ENCODE assay signal across 29 mouse cellular contexts in genomic region chr17:73361054-73361453, GRCm38 (mm10). TPM values are rescaled to one million over a fixed set of nuclear protein-coding genes. Genes with fewer than 3 reads are reported as not detected.
DNase-seq lines count a peak whose midpoint lies in the region; ATAC-seq and TF ChIP-seq lines count a peak whose summit lies in the region.
"Had no signal": no experiment of that assay in that cellular context is flagged by ENCODE, and none has a peak within 500 bp of the region (broad histone marks: within the 10 kb centered on the region; RNA-seq: fewer than 3 reads in every experiment).

No protein-coding gene starts in this region.

- 75% methylated on average over 5 of the region's 5 CpGs for WGBS in liver, adult 2 months
- 78% methylated on average over 5 of the region's 5 CpGs for WGBS in liver, embryonic 11.5 days
- 37% methylated on average over 5 of the region's 5 CpGs for WGBS in bone marrow, adult 2 months
- 72% methylated on average over 5 of the region's 5 CpGs for WGBS in lung, postnatal 0 days

- ATAC-seq in liver, embryonic 11.5 days (replicated peaks; ENCODE audit: low FRiP score), result no peak
- ATAC-seq in neutrophil, adult 5-6 weeks (ENCODE audit: extremely low read depth, insufficient number of reproducible peaks, low FRiP score, poor library complexity, severe bottlenecking), result peak; percentile 53; the same call in 1 of the 2 replicates
- ATAC-seq in lung, postnatal 0 days, result no peak
- ATAC-seq: forebrain, embryonic 13.5 days; intestine, postnatal 0 days; midbrain, embryonic 15.5 days had no signal

- H3K27me3 ChIP-seq in liver, adult 2 months (ENCODE audit: control insufficient read depth, insufficient read depth, low read length), result no peaks in the 10 kb centered on the region
- no peaks in the 10 kb centered on the region for H3K27me3 ChIP-seq in liver, embryonic 11.5 days (replicated peaks; ENCODE audit: control insufficient read depth, insufficient read depth, low read length)
- H3K27me3 ChIP-seq in lung, postnatal 0 days (replicated peaks; ENCODE audit: insufficient read depth, low read length), result no peaks in the 10 kb centered on the region
- H3K27me3 ChIP-seq: forebrain, embryonic 13.5 days; hindbrain, embryonic 15.5 days; liver, embryonic 13.5 days; midbrain, embryonic 15.5 days had no signal

- no peak for TF ChIP-seq POLR2A in liver, adult 2 months (IDR thresholded peaks at IDR 0.05; ENCODE audit: extremely low read depth, insufficient read depth, low read length)
- TF ChIP-seq POLR2A in bone marrow, adult 2 months (IDR thresholded peaks at IDR 0.05; ENCODE audit: borderline replicate concordance, control insufficient read depth, low read depth, low read length), result no peak

- peak; percentile 43 for DNase-seq in liver, adult 2 months (ENCODE audit: extremely low read depth, low read depth, low spot score)
- DNase-seq in liver, embryonic 11.5 days (ENCODE audit: low spot score), result no peak
- peak; percentile 1 for DNase-seq in embryo, embryonic 11 days
- DNase-seq in testis, postnatal 10 days (ENCODE audit: low spot score), result no peak
- DNase-seq in lung, postnatal 0 days (ENCODE audit: low spot score), result no peak
- DNase-seq: adrenal gland, postnatal 10 days; cerebellum, adult 8-10 months; gastrocnemius, adult 2 months; kidney, postnatal 25 days; layer of hippocampus, postnatal 36 days; liver, embryonic 13.5 days; lung, embryonic 14.5 days; lung, postnatal 36 days; right cerebral cortex, postnatal 14 days had no signal

- no peak overlapping the region for H3K4me3 ChIP-seq in liver, adult 2 months (ENCODE audit: insufficient read depth, low read depth, low read length)
- no peak overlapping the region for H3K4me3 ChIP-seq in liver, embryonic 11.5 days (ENCODE audit: low read depth, low read length)
- H3K4me3 ChIP-seq in bone marrow, adult 2 months (replicated peaks; ENCODE audit: control insufficient read depth, low read depth, low read length), result no peak overlapping the region
- H3K4me3 ChIP-seq in lung, postnatal 0 days (ENCODE audit: low read depth, low read length), result no peak overlapping the region
- H3K4me3 ChIP-seq: forebrain, embryonic 13.5 days; gastrocnemius, adult 2 months; hindbrain, embryonic 15.5 days; liver, embryonic 13.5 days; midbrain, embryonic 15.5 days had no signal

- H3K9ac ChIP-seq in liver, adult 2 months (ENCODE audit: low read depth, low read length), result no peak overlapping the region
- no peak overlapping the region for H3K9ac ChIP-seq in liver, embryonic 11.5 days (ENCODE audit: low read depth, low read length)
- no peak overlapping the region for H3K9ac ChIP-seq in lung, postnatal 0 days (replicated peaks; ENCODE audit: low read depth)
- H3K9ac ChIP-seq: forebrain, embryonic 13.5 days; hindbrain, embryonic 15.5 days; liver, embryonic 13.5 days; lung, embryonic 14.5 days; midbrain, embryonic 15.5 days had no signal

- TF ChIP-seq EP300 in lung, postnatal 0 days (IDR thresholded peaks at IDR 0.05), result no peak

- no peak for TF ChIP-seq CTCF in liver, adult 2 months (IDR thresholded peaks at IDR 0.05; ENCODE audit: low read depth, low read length)
- TF ChIP-seq CTCF in bone marrow, adult 2 months (IDR thresholded peaks at IDR 0.05; ENCODE audit: control insufficient read depth, insufficient read depth, low read length), result no peak
- TF ChIP-seq CTCF in lung, postnatal 0 days (IDR thresholded peaks at IDR 0.05), result no peak

- H3K27ac ChIP-seq in liver, adult 2 months (replicated peaks; ENCODE audit: insufficient read depth, low read depth, low read length), result no peak overlapping the region
- H3K27ac ChIP-seq in liver, embryonic 11.5 days (ENCODE audit: low read depth, low read length), result no peak overlapping the region
- H3K27ac ChIP-seq in bone marrow, adult 2 months (ENCODE audit: control insufficient read depth, insufficient read depth, low read depth, low read length, poor library complexity), result peak overlapping the region; percentile 51; the same call in 1 of the 2 replicates
- H3K27ac ChIP-seq in lung, postnatal 0 days (ENCODE audit: low read length), result no peak overlapping the region
- H3K27ac ChIP-seq: forebrain, embryonic 13.5 days; gastrocnemius, adult 2 months; hindbrain, embryonic 15.5 days; liver, embryonic 13.5 days; midbrain, embryonic 15.5 days had no signal

- no peak overlapping the region for H3K4me2 ChIP-seq in liver, embryonic 11.5 days
- no peak overlapping the region for H3K4me2 ChIP-seq in lung, postnatal 0 days (replicated peaks; ENCODE audit: low read depth, low read length)
- H3K4me2 ChIP-seq: forebrain, embryonic 13.5 days; hindbrain, embryonic 15.5 days; liver, embryonic 13.5 days; lung, embryonic 14.5 days; midbrain, embryonic 15.5 days had no signal

- H3K9me3 ChIP-seq in liver, embryonic 11.5 days (ENCODE audit: control insufficient read depth, low read length), result no peaks in the 10 kb centered on the region
- H3K9me3 ChIP-seq in lung, postnatal 0 days (ENCODE audit: low read length), result no peaks in the 10 kb centered on the region
- H3K9me3 ChIP-seq: forebrain, embryonic 13.5 days; hindbrain, embryonic 15.5 days; liver, embryonic 13.5 days; midbrain, embryonic 15.5 days had no signal

- H3K79me2 ChIP-seq in liver, adult 2 months (ENCODE audit: control insufficient read depth, insufficient read depth, low read length), result no peaks in the 10 kb centered on the region

- no peaks in the 10 kb centered on the region for H3K4me1 ChIP-seq in liver, adult 2 months (ENCODE audit: control insufficient read depth, insufficient read depth, low read length)
- no peaks in the 10 kb centered on the region for H3K4me1 ChIP-seq in liver, embryonic 11.5 days (replicated peaks; ENCODE audit: control insufficient read depth, insufficient read depth, low read length)
- peaks cover 2% of the 10 kb centered on the region; the same call in 1 of the 2 replicates for H3K4me1 ChIP-seq in bone marrow, adult 2 months (ENCODE audit: control insufficient read depth, insufficient read depth, low read length)
- no peaks in the 10 kb centered on the region for H3K4me1 ChIP-seq in lung, postnatal 0 days (ENCODE audit: insufficient read depth, low read depth, low read length)
- H3K4me1 ChIP-seq: forebrain, embryonic 13.5 days; hindbrain, embryonic 15.5 days; liver, embryonic 13.5 days; midbrain, embryonic 15.5 days had no signal

- no peaks in the 10 kb centered on the region for H3K36me3 ChIP-seq in liver, adult 2 months (ENCODE audit: control insufficient read depth, insufficient read depth, low read length)
- H3K36me3 ChIP-seq in liver, embryonic 11.5 days (ENCODE audit: control insufficient read depth, insufficient read depth, low read length), result no peaks in the 10 kb centered on the region
- no peaks in the 10 kb centered on the region for H3K36me3 ChIP-seq in lung, postnatal 0 days (ENCODE audit: insufficient read depth, low read length)
- H3K36me3 ChIP-seq: hindbrain, embryonic 15.5 days; liver, embryonic 13.5 days; midbrain, embryonic 15.5 days had no signal

RNA-seq across cellular contexts. Expression of gene Capn13, which starts 39.6 kb away (rescaled TPM):
- total RNA-seq in liver, adult 2 months (2014; rRNA removed), result 0.09 TPM in 1 of 2 replicates, not detected in the other
- polyA plus RNA-seq in liver, adult 2 months (2012; rRNA removed), result 0.04 TPM in 1 of 2 replicates, not detected in the other
- polyA plus RNA-seq in liver, embryonic 11.5 days (2014; fragmentation: Nextera tagmentation; extraction: Ambion mirVana), result not detected in 2 replicates
- not detected in 2 replicates for polyA plus RNA-seq in bone marrow, adult 2 months (2011; ENCODE audit: insufficient read depth, insufficient read length, low replicate concordance, missing spikeins)
- 0.37 and 0.47 TPM in 2 replicates for total RNA-seq in neutrophil, adult 5-6 weeks (2017)
- not detected in 2 replicates for polyA plus RNA-seq in lung, postnatal 0 days (2015; fragmentation: Nextera tagmentation; extraction: Ambion mirVana)
- total RNA-seq: adrenal gland, postnatal 10 days; gastrocnemius, adult 2 months; heart, adult 18-20 months; hematopoietic stem cell, adult 5-6 weeks; layer of hippocampus, adult 8-10 months; layer of hippocampus, postnatal 36 days; left cerebral cortex, postnatal 10 days had no signal
- polyA plus RNA-seq: C2C12; cortical plate, adult 2 months; forebrain, embryonic 13.5 days; heart, embryonic 16.5 days; limb, embryonic 11.5 days; liver, embryonic 13.5 days; lung, embryonic 14.5 days; midbrain, embryonic 15.5 days; spleen, adult 2 months had no signal

Comparison
In these comparisons a context has a peak if more than half of its experiments do, and no peak if none do; other contexts are left out.
1. DNase-seq: peak in liver, adult 2 months (single experiment) and embryo, embryonic 11 days (single experiment); none in liver, embryonic 11.5 days (single experiment), testis, postnatal 10 days (single experiment) and lung, postnatal 0 days (single experiment).